Mouse (Mus musculus): Measurements from ENCODE around the gene Dhrs13. TPM values are rescaled to one million over a fixed set of nuclear protein-coding genes. Genes with fewer than 3 reads are reported as not detected.
A peak's percentile ranks its signal among the peaks of the same experiment; 100 is the strongest.

Gene Dhrs13
- 5.7 and 7.1 TPM in 2 replicates for polyA plus RNA-seq (2012; rRNA removed)

- TF ChIP-seq POLR2A (IDR thresholded peaks at IDR 0.05; ENCODE audit: extremely low read depth, insufficient read depth, low read length) = no peak
- peak; percentile 39; the same call in 1 of the 2 replicates for TF ChIP-seq CTCF (IDR thresholded peaks at IDR 0.05; ENCODE audit: extremely low read depth, insufficient read depth, low read length)
- H3K4me1 ChIP-seq (ENCODE audit: control insufficient read depth, insufficient read depth, low read length) = peaks cover 2% of the 10 kb centered on the region; the same call in 1 of the 2 replicates
Measured at GRCm38 (mm10) chr11:78031947-78032808, at the start of gene Dhrs13. Gene Dhrs13, plus strand, starts transcription at chr11:78032280.

DNA sequence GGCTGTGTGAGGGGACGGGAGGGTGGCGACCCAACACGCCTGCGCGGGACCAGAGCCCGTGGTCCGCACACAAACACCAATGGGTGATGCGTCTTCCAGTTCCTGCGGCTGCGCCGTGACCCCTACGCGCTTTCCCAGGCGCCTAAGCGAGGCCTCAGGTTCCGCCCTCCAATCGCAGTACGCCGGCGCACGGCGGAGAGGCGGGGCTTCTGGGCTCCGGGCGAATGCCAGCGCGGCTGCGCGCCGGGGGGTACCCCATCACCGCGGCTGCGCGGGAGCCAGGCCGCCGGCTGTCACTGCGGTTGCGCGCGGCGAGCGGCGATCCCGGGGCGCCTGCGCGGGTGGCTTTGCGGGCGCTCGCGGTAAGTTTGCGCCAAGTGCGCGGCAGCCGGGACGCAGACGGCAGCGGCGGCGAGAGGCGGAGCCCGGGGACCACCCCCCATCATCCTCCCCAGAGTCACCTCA, 49.6 kb upstream of the Dhrs13 start, which contains the start of gene Phf12:
TSS of gene Phf12 (plus strand) at position 314 of the 465 bp plus-strand sequence.
- Histone ChIP-seq H3K4me1 (ENCODE audit: control insufficient read depth, insufficient read depth, low read length) (no peaks in the 10 kb centered on the region), H3K4me3 (ENCODE audit: insufficient read depth, low read length) (peak within 1 kb of the TSS; percentile 80), H3K27ac (ENCODE audit: insufficient read depth, low read length) (peak within 1 kb of the TSS; percentile 91)
- TF ChIP-seq CTCF (IDR thresholded peaks at IDR 0.05; ENCODE audit: extremely low read depth, insufficient read depth, low read length) = no peak
- peak; percentile 52; the same call in 1 of the 2 replicates for TF ChIP-seq POLR2A (IDR thresholded peaks at IDR 0.05; ENCODE audit: extremely low read depth, insufficient read depth, low read length)

More at GRCm38 (mm10) chr11:78031947-78032808, at the start of gene Dhrs13:
- 0 out of 2 replicates have a peak within 1 kb of the TSS, but pooled peaks have one; percentile 5 for H3K27ac ChIP-seq (ENCODE audit: insufficient read depth, low read length)
- peak within 1 kb of the TSS; percentile 65 for H3K4me3 ChIP-seq (ENCODE audit: insufficient read depth, low read length)

GRCm38 (mm10) chr11:77983191-77983936, 48.7 kb upstream of the Dhrs13 start:
- TF ChIP-seq CTCF (IDR thresholded peaks at IDR 0.05; ENCODE audit: extremely low read depth, insufficient read depth, low read length) (no peak), POLR2A (IDR thresholded peaks at IDR 0.05; ENCODE audit: extremely low read depth, insufficient read depth, low read length) (0 out of 2 replicates have a peak, but pooled peaks have one; percentile 6)
- Histone ChIP-seq H3K27ac (ENCODE audit: insufficient read depth, low read length) (peak overlapping the region; percentile 91), H3K4me3 (ENCODE audit: insufficient read depth, low read length) (peak overlapping the region; percentile 80), H3K4me1 (ENCODE audit: control insufficient read depth, insufficient read depth, low read length) (no peaks in the 10 kb centered on the region)

DNA sequence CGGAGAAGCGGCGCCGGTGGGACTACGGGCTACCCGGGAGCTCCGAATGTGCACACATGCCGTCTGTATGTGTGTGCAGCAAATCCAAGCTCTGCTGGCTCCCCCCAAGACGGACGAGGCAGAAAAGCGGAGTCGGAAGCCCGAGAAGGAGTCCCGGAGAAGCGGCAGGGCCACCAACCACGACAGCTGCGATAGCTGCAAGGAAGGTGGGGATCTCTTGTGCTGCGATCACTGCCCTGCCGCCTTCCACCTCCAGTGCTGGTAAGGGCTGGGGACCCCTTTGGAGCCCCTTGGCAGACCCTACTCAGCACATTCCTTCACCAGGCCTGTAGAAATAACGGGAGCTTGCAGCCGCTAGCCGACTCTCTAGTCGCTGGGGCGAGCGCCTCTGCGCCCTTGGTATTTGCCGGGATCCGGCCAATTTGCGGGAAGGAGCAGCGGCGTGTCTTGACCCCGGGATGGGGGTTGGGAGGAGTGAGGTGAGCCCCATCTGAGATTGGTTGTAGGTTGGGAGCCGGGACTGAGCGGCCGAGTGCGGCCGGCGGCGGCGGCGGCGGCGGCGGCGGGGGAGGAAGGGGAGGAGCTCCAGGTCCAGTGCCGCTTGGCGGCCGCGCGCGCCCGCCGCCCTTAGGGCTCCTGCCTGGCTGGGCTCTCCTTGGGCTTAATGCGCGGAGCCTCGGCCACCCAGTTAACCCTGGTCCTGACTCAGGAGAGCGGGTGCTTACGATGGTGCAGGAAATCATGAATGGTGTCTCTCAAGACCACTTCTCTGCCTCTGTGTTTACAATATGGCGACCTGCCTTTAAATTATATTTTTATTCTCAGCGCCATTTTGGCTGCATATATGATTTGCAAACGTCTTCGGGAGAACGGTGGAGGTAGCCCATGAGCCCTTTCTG, 47.9 kb upstream of the Dhrs13 start:
- TF ChIP-seq POLR2A (IDR thresholded peaks at IDR 0.05; ENCODE audit: extremely low read depth, insufficient read depth, low read length) (peak; percentile 31; the same call in 1 of the 2 replicates), CTCF (IDR thresholded peaks at IDR 0.05; ENCODE audit: extremely low read depth, insufficient read depth, low read length) (no peak)
- H3K4me3 ChIP-seq (ENCODE audit: insufficient read depth, low read length) = peak overlapping the region; percentile 80
- peak overlapping the region; percentile 95 for H3K27ac ChIP-seq (ENCODE audit: insufficient read depth, low read length)
- no peaks in the 10 kb centered on the region for H3K4me1 ChIP-seq (ENCODE audit: control insufficient read depth, insufficient read depth, low read length)

- peak overlapping the region; percentile 95 for H3K27ac ChIP-seq (ENCODE audit: insufficient read depth, low read length)
- H3K4me1 ChIP-seq (ENCODE audit: control insufficient read depth, insufficient read depth, low read length) = no peaks in the 10 kb centered on the region
- H3K4me3 ChIP-seq (ENCODE audit: insufficient read depth, low read length) = peak overlapping the region; percentile 80
- TF ChIP-seq POLR2A (IDR thresholded peaks at IDR 0.05; ENCODE audit: extremely low read depth, insufficient read depth, low read length) (peak; percentile 22; the same call in 1 of the 2 replicates), CTCF (IDR thresholded peaks at IDR 0.05; ENCODE audit: extremely low read depth, insufficient read depth, low read length) (no peak)
Measured at GRCm38 (mm10) chr11:77984836-77985231, 47.2 kb upstream of the Dhrs13 start.

GRCm38 (mm10) chr11:77985541-77986065, 46.5 kb upstream of the Dhrs13 start:
- Histone ChIP-seq H3K4me3 (ENCODE audit: insufficient read depth, low read length) (peak overlapping the region; percentile 80; the same call in 1 of the 2 replicates), H3K27ac (ENCODE audit: insufficient read depth, low read length) (no peak overlapping the region), H3K4me1 (ENCODE audit: control insufficient read depth, insufficient read depth, low read length) (0 out of 2 replicates have a peak, but pooled peaks cover 2% of the 10 kb centered on the region)
- no peak for TF ChIP-seq POLR2A (IDR thresholded peaks at IDR 0.05; ENCODE audit: extremely low read depth, insufficient read depth, low read length)
- TF ChIP-seq CTCF (IDR thresholded peaks at IDR 0.05; ENCODE audit: extremely low read depth, insufficient read depth, low read length) = no peak

- Histone ChIP-seq H3K27ac (ENCODE audit: insufficient read depth, low read length) (no peak overlapping the region), H3K4me1 (ENCODE audit: control insufficient read depth, insufficient read depth, low read length) (peaks cover 2% of the 10 kb centered on the region; the same call in 1 of the 2 replicates)
- TF ChIP-seq CTCF (IDR thresholded peaks at IDR 0.05; ENCODE audit: extremely low read depth, insufficient read depth, low read length) (no peak), POLR2A (IDR thresholded peaks at IDR 0.05; ENCODE audit: extremely low read depth, insufficient read depth, low read length) (no peak)
Measured at GRCm38 (mm10) chr11:77989071-77989690, 42.9 kb upstream of the Dhrs13 start.

DNA sequence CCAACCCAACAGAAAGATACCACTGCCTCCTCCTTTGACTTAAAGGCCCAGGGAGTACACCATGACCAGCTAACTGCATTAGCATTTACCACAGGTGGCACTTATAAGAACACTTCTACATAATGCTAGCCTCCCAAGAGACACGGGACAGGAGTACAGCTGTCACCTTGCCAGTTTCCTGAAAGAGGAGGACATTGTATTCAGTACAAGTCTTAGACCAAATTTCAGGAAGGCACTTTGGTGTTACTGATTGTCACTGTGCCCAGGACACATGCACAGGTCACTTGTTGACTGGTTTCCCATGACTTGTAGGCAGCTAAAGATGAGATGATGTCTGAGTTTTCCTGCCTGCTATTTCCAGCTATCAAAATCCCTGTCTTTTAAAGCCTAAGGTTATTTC, 36.5 kb upstream of the Dhrs13 start:
- TF ChIP-seq POLR2A (IDR thresholded peaks at IDR 0.05; ENCODE audit: extremely low read depth, insufficient read depth, low read length) (no peak), CTCF (IDR thresholded peaks at IDR 0.05; ENCODE audit: extremely low read depth, insufficient read depth, low read length) (no peak)
- H3K4me3 ChIP-seq (ENCODE audit: insufficient read depth, low read length) = no peak overlapping the region
- H3K27ac ChIP-seq (ENCODE audit: insufficient read depth, low read length) = no peak overlapping the region
- H3K4me1 ChIP-seq (ENCODE audit: control insufficient read depth, insufficient read depth, low read length) = no peaks in the 10 kb centered on the region; the same call in 1 of the 2 replicates

More at GRCm38 (mm10) chr11:77989071-77989690, 42.9 kb upstream of the Dhrs13 start:
- no peak overlapping the region for H3K4me3 ChIP-seq (ENCODE audit: insufficient read depth, low read length)
